Mouse (Mus musculus) liver, embryonic 16.5 days (tissue): Measurements from ENCODE around the gene Coa3. TPM values are rescaled to one million over a fixed set of nuclear protein-coding genes. Genes with fewer than 3 reads are reported as not detected.
"Not testable (repeated sequence)": the region's sequence is repeated elsewhere in the genome, so short reads cannot be mapped to it uniquely, and the experiment has no call there.

Experiments used
- ATAC-seq: fragments of 200-750 bp; cut with Nextera tagmentation; 2 replicates; pipeline ENCODE4 v1.8.0; 2017; ENCODE audit warnings: low read depth, mild to moderate bottlenecking, moderate number of reproducible peaks, moderate library complexity
- H3K27ac ChIP-seq: fragments of 300-500 bp; sonication (generic); 2 replicates; pipeline ENCODE4 v1.5.1; 2014; ENCODE audit warnings: mild to moderate bottlenecking, low read length
- H3K27me3 ChIP-seq: fragments of 300-500 bp; sonication (generic); 2 replicates; pipeline ENCODE4 v1.6.1; 2014; ENCODE audit warnings: low read depth, low read length, mixed read lengths; ENCODE audit not compliant: control insufficient read depth, insufficient read depth
- H3K36me3 ChIP-seq: fragments of 300-500 bp; sonication (generic); 2 replicates; pipeline ENCODE4 v1.6.1; 2014; ENCODE audit warnings: mild to moderate bottlenecking; ENCODE audit not compliant: control insufficient read depth, insufficient read depth
- H3K4me1 ChIP-seq: fragments of 300-500 bp; sonication (generic); 2 replicates; pipeline ENCODE4 v1.6.1; 2014; ENCODE audit warnings: low read depth, low read length, mixed read lengths; ENCODE audit not compliant: control insufficient read depth
- H3K4me2 ChIP-seq: fragments of 300-500 bp; sonication (generic); 2 replicates; pipeline ENCODE4 v1.6.1; 2014; ENCODE audit warnings: low read depth, low read length, mixed read lengths
- H3K4me3 ChIP-seq: fragments of 300-500 bp; sonication (generic); 2 replicates; pipeline ENCODE4 v1.5.1; 2014; ENCODE audit warnings: low read depth, mild to moderate bottlenecking, low read length
- H3K9ac ChIP-seq: fragments of 300-500 bp; sonication (generic); 2 replicates; pipeline ENCODE4 v1.6.1; 2014; ENCODE audit warnings: low read depth, low read length
- H3K9me3 ChIP-seq: fragments of 300-500 bp; sonication (generic); replicated peaks from 2 replicates; pipeline ENCODE4 v1.6.1; 2016; ENCODE audit warnings: low read length; ENCODE audit not compliant: control insufficient read depth
- WGBS: fragments of 180-500 bp; shearing (Covaris S2); extraction: QIAGEN DNeasy Blood & Tissue Kit; methylation state at CpG from one replicate; pipeline ENCODE4 v1.1.7; 2014; ENCODE audit not compliant: insufficient replicate concordance; 5-methylcytosine and 5-hydroxymethylcytosine counted together
- polyA plus RNA-seq: library from polyadenylated mRNA; unstranded; fragments of >200 nt; fragmentation: Nextera tagmentation; extraction: Ambion mirVana; gene quantifications from 2 replicates; pipeline ENCODE4 v1.2.1, GENCODE M21; 2015

The Coa3 gene
- polyA plus RNA-seq = 77.7 and 79.9 TPM in 2 replicates

- Histone ChIP-seq H3K9me3 (no peaks in the 10 kb centered on the region), H3K4me2 (peak within 1 kb of the TSS; percentile 66), H3K9ac (peak within 1 kb of the TSS; percentile 76), H3K27me3 (no peaks in the 10 kb centered on the region), H3K27ac (peak within 1 kb of the TSS; percentile 61), H3K36me3 (peaks cover 2% of the 10 kb centered on the region; the same call in 1 of the 2 replicates), H3K4me1 (peaks cover 21% of the 10 kb centered on the region), H3K4me3 (peak within 1 kb of the TSS; percentile 74)
- ATAC-seq = peak; percentile 94
- WGBS = 3% methylated on average over 45 of the region's 45 CpGs
Observed at GRCm38 (mm10) chr11:101278223-101279192, at the start of gene Coa3, which contains the start of gene Cntd1. Gene Coa3, minus strand, starts transcription at chr11:101279114. Gene Cntd1, plus strand, starts transcription at chr11:101279012.

- no peak for ATAC-seq
- Histone ChIP-seq H3K4me3 (no peak overlapping the region), H3K27ac (no peak overlapping the region), H3K27me3 (no peaks in the 10 kb centered on the region), H3K4me1 (no peaks in the 10 kb centered on the region), H3K9me3 (no peaks in the 10 kb centered on the region), H3K4me2 (no peak overlapping the region), H3K9ac (no peak overlapping the region), H3K36me3 (peaks cover 31% of the 10 kb centered on the region)
- 51% methylated on average over 3 of the region's 3 CpGs for WGBS
Observed at GRCm38 (mm10) chr11:101327311-101327710, 48.4 kb upstream of the Coa3 start.

GRCm38 (mm10) chr11:101326147-101326546 is 47.2 kb upstream of the Coa3 start:
- no peaks in the 10 kb centered on the region for H3K4me1 ChIP-seq
- 85% methylated on average over 11 of the region's 11 CpGs for WGBS
- no peaks in the 10 kb centered on the region for H3K9me3 ChIP-seq
- no peak overlapping the region for H3K9ac ChIP-seq
- no peak overlapping the region for H3K4me2 ChIP-seq
- no peak overlapping the region for H3K4me3 ChIP-seq
- no peaks in the 10 kb centered on the region for H3K27me3 ChIP-seq
- no peak overlapping the region for H3K27ac ChIP-seq
- H3K36me3 ChIP-seq = peaks cover 43% of the 10 kb centered on the region
- ATAC-seq = no peak; the same call in 1 of the 2 replicates

GRCm38 (mm10) chr11:101325201-101325600 is 46.3 kb upstream of the Coa3 start:
- not testable (repeated sequence) for H3K9me3 ChIP-seq

GRCm38 (mm10) chr11:101324763-101325162 is 45.8 kb upstream of the Coa3 start, which contains the start of gene Aoc2:
Gene Aoc2, plus strand, starts transcription at chr11:101325063.
- no peaks in the 10 kb centered on the region for H3K9me3 ChIP-seq
- H3K36me3 ChIP-seq = peaks cover 57% of the 10 kb centered on the region
- ATAC-seq = no peak
- no peak within 1 kb of the TSS for H3K9ac ChIP-seq
- H3K4me3 ChIP-seq = no peak within 1 kb of the TSS
- no peaks in the 10 kb centered on the region for H3K27me3 ChIP-seq
- H3K27ac ChIP-seq = no peak within 1 kb of the TSS
- H3K4me2 ChIP-seq = no peak within 1 kb of the TSS
- 91% methylated on average over 5 of the region's 5 CpGs for WGBS
- no peaks in the 10 kb centered on the region for H3K4me1 ChIP-seq

More at GRCm38 (mm10) chr11:101325201-101325600, 46.3 kb upstream of the Coa3 start:
- H3K27ac ChIP-seq, H3K4me3 ChIP-seq, H3K9ac ChIP-seq, H3K4me2 ChIP-seq, H3K4me1 ChIP-seq, ATAC-seq, H3K27me3 ChIP-seq: not testable (repeated sequence)
- WGBS = 85% methylated on average over 11 of the region's 11 CpGs
- peaks cover 52% of the 10 kb centered on the region for H3K36me3 ChIP-seq

- Histone ChIP-seq H3K9me3 (no peaks in the 10 kb centered on the region), H3K9ac (no peak overlapping the region), H3K4me2 (no peak overlapping the region), H3K27ac (no peak overlapping the region), H3K4me1 (no peaks in the 10 kb centered on the region; the same call in 1 of the 2 replicates), H3K36me3 (peaks cover 68% of the 10 kb centered on the region), H3K27me3 (no peaks in the 10 kb centered on the region), H3K4me3 (no peak overlapping the region)
- 35% methylated on average over 4 of the region's 4 CpGs for WGBS
- ATAC-seq = peak; percentile 37
Observed at GRCm38 (mm10) chr11:101323609-101324008, 44.7 kb upstream of the Coa3 start.

- peak overlapping the region; percentile 99 for H3K27ac ChIP-seq
- no peaks in the 10 kb centered on the region for H3K9me3 ChIP-seq
- H3K27me3 ChIP-seq = no peaks in the 10 kb centered on the region
- peak; percentile 63 for ATAC-seq
- H3K4me1 ChIP-seq = peaks cover 24% of the 10 kb centered on the region
- peaks cover 34% of the 10 kb centered on the region for H3K36me3 ChIP-seq
- peak overlapping the region; percentile 85 for H3K4me2 ChIP-seq
- peak overlapping the region; percentile 93 for H3K4me3 ChIP-seq
- 0% methylated on average over 17 of the region's 17 CpGs for WGBS
- peak overlapping the region; percentile 98 for H3K9ac ChIP-seq
Observed at GRCm38 (mm10) chr11:101316501-101316917, 37.6 kb upstream of the Coa3 start.

GRCm38 (mm10) chr11:101315665-101316500 is 37.0 kb upstream of the Coa3 start, which contains the start of gene Psme3:
Gene Psme3, plus strand, starts transcription at chr11:101316213.
- Histone ChIP-seq H3K27me3 (no peaks in the 10 kb centered on the region), H3K4me1 (peaks cover 24% of the 10 kb centered on the region), H3K36me3 (peaks cover 28% of the 10 kb centered on the region), H3K9ac (peak within 1 kb of the TSS; percentile 98), H3K27ac (peak within 1 kb of the TSS; percentile 99), H3K4me3 (peak within 1 kb of the TSS; percentile 93), H3K4me2 (peak within 1 kb of the TSS; percentile 85), H3K9me3 (no peaks in the 10 kb centered on the region)
- WGBS = under 1% methylated on average over 62 of the region's 62 CpGs
- ATAC-seq = peak; percentile 89
